ENCODE assay signal across 12 mouse cellular contexts in the genomic region with DNA sequence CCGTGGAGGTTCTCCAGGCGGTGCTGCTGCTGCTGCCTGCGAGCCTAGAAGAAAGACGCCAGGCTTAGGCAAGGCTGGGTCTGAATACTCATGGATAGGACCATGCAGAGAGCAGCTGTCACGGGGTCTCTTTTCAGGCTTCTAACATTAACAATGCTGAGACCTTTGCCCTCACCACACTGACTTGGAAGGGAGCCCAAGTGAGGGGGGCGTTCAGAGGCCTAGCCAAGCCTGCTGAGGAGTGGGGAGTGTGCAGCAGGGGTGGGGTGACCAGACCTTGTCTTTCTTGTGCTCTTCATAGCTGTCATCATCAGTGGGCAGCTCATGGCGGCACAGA. TPM values are rescaled to one million over a fixed set of nuclear protein-coding genes. Genes with fewer than 3 reads are reported as not detected.
A peak's percentile ranks its signal among the peaks of the same experiment; 100 is the strongest.
DNase-seq lines count a peak whose midpoint lies in the region; ATAC-seq and TF ChIP-seq lines count a peak whose summit lies in the region.
"Had no signal": no experiment of that assay in that cellular context is flagged by ENCODE, and none has a peak within 500 bp of the region (broad histone marks: within the 10 kb centered on the region; RNA-seq: fewer than 3 reads in every experiment).

No protein-coding gene starts in this region.

- H3K27me3 ChIP-seq in midbrain, embryonic 12.5 days, result peaks cover 8% of the 10 kb centered on the region; the same call in 1 of the 2 replicates
- no peaks in the 10 kb centered on the region for H3K27me3 ChIP-seq in midbrain, embryonic 11.5 days (ENCODE audit: control insufficient read depth, insufficient read depth, low read length)
- H3K27me3 ChIP-seq in kidney, postnatal 0 days (ENCODE audit: insufficient read depth, low read length), result no peaks in the 10 kb centered on the region
- H3K27me3 ChIP-seq in stomach, embryonic 16.5 days (ENCODE audit: control insufficient read depth, insufficient read depth, low read length), result no peaks in the 10 kb centered on the region
- H3K27me3 ChIP-seq: limb, embryonic 12.5 days; neural tube, embryonic 12.5 days had no signal

- DNase-seq in gastrocnemius, adult 2 months, result no peak
- no peak for DNase-seq in gastrocnemius, postnatal 25 days
- DNase-seq in midbrain, embryonic 11.5 days (ENCODE audit: low spot score, missing footprints), result no peak
- no peak for DNase-seq in kidney, postnatal 0 days (ENCODE audit: low spot score)
- DNase-seq in urinary bladder, postnatal 10 days (ENCODE audit: low spot score), result no peak
- no peak for DNase-seq in thymus, postnatal 10 days (ENCODE audit: low spot score in 2 of 2)
- DNase-seq: cerebellum, postnatal 36 days had no signal

- 0 out of 2 replicates have a peak overlapping the region, but pooled peaks have one; percentile 8 for H3K9ac ChIP-seq in midbrain, embryonic 12.5 days (replicated peaks)
- H3K9ac ChIP-seq in midbrain, embryonic 11.5 days (ENCODE audit: low read length), result no peak overlapping the region
- H3K9ac ChIP-seq in kidney, postnatal 0 days (ENCODE audit: low read depth, low read length), result no peak overlapping the region
- peak overlapping the region; percentile 32; the same call in 1 of the 2 replicates for H3K9ac ChIP-seq in stomach, embryonic 16.5 days (ENCODE audit: low read length)
- H3K9ac ChIP-seq: neural tube, embryonic 12.5 days had no signal

- 76% methylated on average over 7 of the region's 7 CpGs for WGBS in midbrain, embryonic 12.5 days
- WGBS in midbrain, embryonic 11.5 days, result 83% methylated on average over 7 of the region's 7 CpGs
- 63% methylated on average over 7 of the region's 7 CpGs for WGBS in kidney, postnatal 0 days
- 46% methylated on average over 7 of the region's 7 CpGs for WGBS in stomach, embryonic 16.5 days

- intact Hi-C loops in gastrocnemius, adult 2 months (cut with DNase I), result no loop called here

- H3K4me2 ChIP-seq in midbrain, embryonic 12.5 days (replicated peaks), result no peak overlapping the region
- no peak overlapping the region for H3K4me2 ChIP-seq in midbrain, embryonic 11.5 days
- H3K4me2 ChIP-seq in kidney, postnatal 0 days (ENCODE audit: low read length), result peak overlapping the region; percentile 89; the same call in 1 of the 2 replicates
- H3K4me2 ChIP-seq in stomach, embryonic 16.5 days (ENCODE audit: low read depth, low read length), result peak overlapping the region; percentile 81

- no peaks in the 10 kb centered on the region for H3K9me3 ChIP-seq in midbrain, embryonic 12.5 days
- no peaks in the 10 kb centered on the region for H3K9me3 ChIP-seq in midbrain, embryonic 11.5 days (ENCODE audit: control insufficient read depth, low read length)
- no peaks in the 10 kb centered on the region for H3K9me3 ChIP-seq in kidney, postnatal 0 days (replicated peaks; ENCODE audit: low read length)
- no peaks in the 10 kb centered on the region for H3K9me3 ChIP-seq in stomach, embryonic 16.5 days (replicated peaks; ENCODE audit: control insufficient read depth, low read length)
- H3K9me3 ChIP-seq: limb, embryonic 12.5 days; neural tube, embryonic 12.5 days had no signal

- ATAC-seq in midbrain, embryonic 12.5 days (ENCODE audit: low FRiP score, low read depth), result no peak
- ATAC-seq in midbrain, embryonic 11.5 days (ENCODE audit: low FRiP score), result no peak
- ATAC-seq in kidney, postnatal 0 days (replicated peaks; ENCODE audit: low FRiP score, low read depth), result no peak
- ATAC-seq in stomach, embryonic 16.5 days (ENCODE audit: insufficient read depth, low FRiP score), result no peak
- ATAC-seq: activated CD4-positive, CD25-positive, alpha-beta regulatory T cell, adult 4 months had no signal

- no peak for TF ChIP-seq CTCF in gastrocnemius, adult 2 months (IDR thresholded peaks at IDR 0.05)
- no peak for TF ChIP-seq CTCF in kidney, postnatal 0 days (IDR thresholded peaks at IDR 0.05; ENCODE audit: low read depth)

- H3K27ac ChIP-seq in gastrocnemius, adult 2 months, result 0 out of 2 replicates have a peak overlapping the region, but pooled peaks have one; percentile 25
- H3K27ac ChIP-seq in midbrain, embryonic 12.5 days (replicated peaks), result no peak overlapping the region
- H3K27ac ChIP-seq in midbrain, embryonic 11.5 days (ENCODE audit: low read depth, low read length), result no peak overlapping the region
- H3K27ac ChIP-seq in kidney, postnatal 0 days, result no peak overlapping the region; the same call in 1 of the 2 replicates
- 0 out of 2 replicates have a peak overlapping the region, but pooled peaks have one; percentile 7 for H3K27ac ChIP-seq in stomach, embryonic 16.5 days (ENCODE audit: low read length)
- H3K27ac ChIP-seq: limb, embryonic 12.5 days; neural tube, embryonic 12.5 days had no signal

- no peak overlapping the region; the same call in 1 of the 2 replicates for H3K4me3 ChIP-seq in gastrocnemius, adult 2 months
- H3K4me3 ChIP-seq in midbrain, embryonic 12.5 days, result no peak overlapping the region
- no peak overlapping the region for H3K4me3 ChIP-seq in midbrain, embryonic 11.5 days (ENCODE audit: low read depth, low read length)
- H3K4me3 ChIP-seq in kidney, postnatal 0 days (replicated peaks; ENCODE audit: low read depth, low read length), result no peak overlapping the region
- peak overlapping the region; percentile 91; the same call in 1 of the 2 replicates for H3K4me3 ChIP-seq in stomach, embryonic 16.5 days (replicated peaks; ENCODE audit: low read length)

- H3K36me3 ChIP-seq in midbrain, embryonic 12.5 days, result peaks cover 33% of the 10 kb centered on the region
- peaks cover 2% of the 10 kb centered on the region; the same call in 1 of the 2 replicates for H3K36me3 ChIP-seq in midbrain, embryonic 11.5 days (ENCODE audit: control insufficient read depth, insufficient read depth, low read length)
- H3K36me3 ChIP-seq in kidney, postnatal 0 days (ENCODE audit: insufficient read depth, low read length), result peaks cover 5% of the 10 kb centered on the region; the same call in 1 of the 2 replicates
- H3K36me3 ChIP-seq in stomach, embryonic 16.5 days (ENCODE audit: control insufficient read depth, insufficient read depth, low read length), result 0 out of 2 replicates have a peak, but pooled peaks cover 11% of the 10 kb centered on the region

- H3K4me1 ChIP-seq in midbrain, embryonic 12.5 days, result peaks cover 21% of the 10 kb centered on the region
- peaks cover 8% of the 10 kb centered on the region for H3K4me1 ChIP-seq in midbrain, embryonic 11.5 days (ENCODE audit: control insufficient read depth, insufficient read depth, low read length)
- peaks cover 13% of the 10 kb centered on the region; the same call in 1 of the 2 replicates for H3K4me1 ChIP-seq in kidney, postnatal 0 days (replicated peaks; ENCODE audit: insufficient read depth, low read length)
- H3K4me1 ChIP-seq in stomach, embryonic 16.5 days (ENCODE audit: control insufficient read depth, insufficient read depth, low read length), result peaks cover 44% of the 10 kb centered on the region

RNA-seq across cellular contexts. Expression of a gene that starts 5.3 kb away (rescaled TPM):
- 10 to 100 TPM; 21.0 to 24.2 TPM for total RNA-seq in gastrocnemius, adult 2 months (2021)
- 10 to 100 TPM; 14.8 to 17.3 TPM for total RNA-seq in gastrocnemius, postnatal 25 days (2021)
- 7.3 and 8.2 TPM in 2 replicates for polyA plus RNA-seq in midbrain, embryonic 12.5 days (2016; fragmentation: Nextera tagmentation; extraction: Ambion mirVana)
- 6.2 and 6.5 TPM in 2 replicates for polyA plus RNA-seq in midbrain, embryonic 11.5 days (2014; fragmentation: Nextera tagmentation; extraction: Ambion mirVana)
- 50.5 and 50.6 TPM in 2 replicates for polyA plus RNA-seq in kidney, postnatal 0 days (2015; fragmentation: Nextera tagmentation; extraction: Ambion mirVana)
- 16.6 and 18.5 TPM in 2 replicates for polyA plus RNA-seq in stomach, embryonic 16.5 days (2015; fragmentation: Nextera tagmentation; extraction: Ambion mirVana)

RNA-seq across cellular contexts. Expression of a gene that starts 6.2 kb away (rescaled TPM):
- total RNA-seq in gastrocnemius, adult 2 months (2021), result 10 to 100 TPM; 24.9 to 26.6 TPM
- total RNA-seq in gastrocnemius, postnatal 25 days (2021), result 10 to 100 TPM; 23.8 to 28.8 TPM
- polyA plus RNA-seq in midbrain, embryonic 12.5 days (2016; fragmentation: Nextera tagmentation; extraction: Ambion mirVana), result 98.1 and 98.7 TPM in 2 replicates
- polyA plus RNA-seq in midbrain, embryonic 11.5 days (2014; fragmentation: Nextera tagmentation; extraction: Ambion mirVana), result 102 TPM in 2 replicates
- polyA plus RNA-seq in kidney, postnatal 0 days (2015; fragmentation: Nextera tagmentation; extraction: Ambion mirVana), result 150 and 164 TPM in 2 replicates
- polyA plus RNA-seq in stomach, embryonic 16.5 days (2015; fragmentation: Nextera tagmentation; extraction: Ambion mirVana), result 139 and 143 TPM in 2 replicates

RNA-seq across cellular contexts. Expression of a gene that starts 13.4 kb away (rescaled TPM):
- total RNA-seq in gastrocnemius, adult 2 months (2021), result 10 to 100 TPM; 10.1 to 11.7 TPM
- total RNA-seq in gastrocnemius, postnatal 25 days (2021), result 10 to 100 TPM; 11.2 to 12.8 TPM
- 25.4 and 29.6 TPM in 2 replicates for polyA plus RNA-seq in midbrain, embryonic 12.5 days (2016; fragmentation: Nextera tagmentation; extraction: Ambion mirVana)
- polyA plus RNA-seq in midbrain, embryonic 11.5 days (2014; fragmentation: Nextera tagmentation; extraction: Ambion mirVana), result 15.6 and 16.1 TPM in 2 replicates
- 21.8 and 24.4 TPM in 2 replicates for polyA plus RNA-seq in kidney, postnatal 0 days (2015; fragmentation: Nextera tagmentation; extraction: Ambion mirVana)
- polyA plus RNA-seq in stomach, embryonic 16.5 days (2015; fragmentation: Nextera tagmentation; extraction: Ambion mirVana), result 25.9 and 26.7 TPM in 2 replicates

RNA-seq across cellular contexts. Expression of a gene that starts 15.6 kb away (rescaled TPM):
- 10 to 100 TPM; 16.4 to 18.4 TPM for total RNA-seq in gastrocnemius, adult 2 months (2021)
- 10 to 100 TPM; 18.6 to 20.3 TPM for total RNA-seq in gastrocnemius, postnatal 25 days (2021)
- polyA plus RNA-seq in midbrain, embryonic 12.5 days (2016; fragmentation: Nextera tagmentation; extraction: Ambion mirVana), result 68.9 and 72.4 TPM in 2 replicates
- polyA plus RNA-seq in midbrain, embryonic 11.5 days (2014; fragmentation: Nextera tagmentation; extraction: Ambion mirVana), result 114 and 116 TPM in 2 replicates
- polyA plus RNA-seq in kidney, postnatal 0 days (2015; fragmentation: Nextera tagmentation; extraction: Ambion mirVana), result 35.6 and 37.2 TPM in 2 replicates
- 29.7 and 31.4 TPM in 2 replicates for polyA plus RNA-seq in stomach, embryonic 16.5 days (2015; fragmentation: Nextera tagmentation; extraction: Ambion mirVana)

RNA-seq across cellular contexts. Expression of a gene that starts 19.7 kb away (rescaled TPM):
- 100 to 1,000 TPM in 1 of 2 experiments, 10 to 100 TPM in 1; 97.5 to 102 TPM for total RNA-seq in gastrocnemius, adult 2 months (2021)
- total RNA-seq in gastrocnemius, postnatal 25 days (2021), result 10 to 100 TPM; 97.2 to 99.9 TPM
- polyA plus RNA-seq in midbrain, embryonic 12.5 days (2016; fragmentation: Nextera tagmentation; extraction: Ambion mirVana), result 10.2 and 12.7 TPM in 2 replicates
- polyA plus RNA-seq in midbrain, embryonic 11.5 days (2014; fragmentation: Nextera tagmentation; extraction: Ambion mirVana), result 13.4 and 15.4 TPM in 2 replicates
- polyA plus RNA-seq in kidney, postnatal 0 days (2015; fragmentation: Nextera tagmentation; extraction: Ambion mirVana), result 45.6 and 50.1 TPM in 2 replicates
- polyA plus RNA-seq in stomach, embryonic 16.5 days (2015; fragmentation: Nextera tagmentation; extraction: Ambion mirVana), result 25.2 and 30.4 TPM in 2 replicates

Comparison
In these comparisons a context has a peak if more than half of its experiments do, and no peak if none do; other contexts are left out.
1. H3K9ac ChIP-seq: peak in midbrain, embryonic 12.5 days (single experiment) and stomach, embryonic 16.5 days (single experiment); none in midbrain, embryonic 11.5 days (single experiment) and kidney, postnatal 0 days (single experiment).
2. H3K27ac ChIP-seq: peak in gastrocnemius, adult 2 months (single experiment) and stomach, embryonic 16.5 days (single experiment); none in midbrain, embryonic 12.5 days (single experiment), midbrain, embryonic 11.5 days (single experiment) and kidney, postnatal 0 days (single experiment).
3. H3K4me2 ChIP-seq: peak in kidney, postnatal 0 days (single experiment) and stomach, embryonic 16.5 days (single experiment); none in midbrain, embryonic 12.5 days (single experiment) and midbrain, embryonic 11.5 days (single experiment).